Mouse (Mus musculus): Measurements from ENCODE around the gene Cd3g.
"Not testable (repeated sequence)": the region's sequence is repeated elsewhere in the genome, so short reads cannot be mapped to it uniquely, and the experiment has no call there.

Cd3g gene

GRCm38 (mm10) chr9:44983001-44983400 is 2.8 kb upstream of the Cd3g start:
- no peak for DNase-seq

- no peak for DNase-seq
These were observed 2.3 kb upstream of the Cd3g start for GRCm38 (mm10) chr9:44982531-44982930.

- DNase-seq: no peak
These were observed 1.9 kb upstream of the Cd3g start for GRCm38 (mm10) chr9:44982081-44982480.

GRCm38 (mm10) chr9:44981676-44982075 is 1.4 kb upstream of the Cd3g start, which contains the start of gene Cd3d:
Cd3d (plus strand) TSS chr9:44981786.
- DNase-seq: no peak

GRCm38 (mm10) chr9:44981104-44981503 is 873 bp upstream of the Cd3g start:
- no peak for DNase-seq

GRCm38 (mm10) chr9:44979806-44980205 is 425 bp downstream of the Cd3g start:
- DNase-seq: no peak

- DNase-seq: no peak
These were observed 2.4 kb downstream of the Cd3g start for GRCm38 (mm10) chr9:44977813-44978212.

- no peak for DNase-seq
These were observed 10.8 kb downstream of the Cd3g start for GRCm38 (mm10) chr9:44969450-44969849.

GRCm38 (mm10) chr9:44967763-44968162 is 12.5 kb downstream of the Cd3g start:
- DNase-seq: not testable (repeated sequence)

- peak; percentile 85 to 88 for DNase-seq
These were observed 13.4 kb downstream of the Cd3g start for GRCm38 (mm10) chr9:44966815-44967242.

GRCm38 (mm10) chr9:44965833-44966466 is 14.3 kb downstream of the Cd3g start:
- DNase-seq: peak in 1 of 2 experiments; percentile 6

- DNase-seq: peak; percentile 99 to 100
These were observed 15.0 kb downstream of the Cd3g start, which contains the start of gene Ube4a for GRCm38 (mm10) chr9:44965126-44965832. Ube4a (minus strand) TSS chr9:44965600.

- no peak for DNase-seq
These were observed 25.8 kb downstream of the Cd3g start for GRCm38 (mm10) chr9:44954432-44954831.

GRCm38 (mm10) chr9:44947836-44948235 is 32.4 kb downstream of the Cd3g start:
- no peak for DNase-seq

GRCm38 (mm10) chr9:44946185-44946695 is 34.0 kb downstream of the Cd3g start:
- no peak for DNase-seq

GRCm38 (mm10) chr9:44942421-44942820 is 37.8 kb downstream of the Cd3g start:
- DNase-seq: peak; percentile 61 to 79

GRCm38 (mm10) chr9:44941756-44942155 is 38.5 kb downstream of the Cd3g start:
- DNase-seq: peak in 1 of 2 experiments; percentile 27

- DNase-seq: no peak
These were observed 58.7 kb downstream of the Cd3g start for GRCm38 (mm10) chr9:44921543-44921942.

GRCm38 (mm10) chr9:44921123-44921468 is 59.1 kb downstream of the Cd3g start:
- peak in 1 of 2 experiments; percentile 54 for DNase-seq

GRCm38 (mm10) chr9:44920374-44921122 is 59.7 kb downstream of the Cd3g start, which contains the start of gene Atp5l:
Atp5l (minus strand) TSS chr9:44920742.
- DNase-seq: peak; percentile 81 to 93

- DNase-seq: no peak
These were observed 60.6 kb downstream of the Cd3g start for GRCm38 (mm10) chr9:44919606-44920005.
